Mouse (Mus musculus) ovary, postnatal 14 days (tissue): ENCODE data around the gene AU015836.
"Not testable (repeated sequence)": the region's sequence is repeated elsewhere in the genome, so short reads cannot be mapped to it uniquely, and the experiment has no call there.

Experiments used
- DNase-seq: peaks from one replicate; pipeline ENCODE4 v3.0.0; 2022; ENCODE audit warnings: low spot score

The AU015836 gene

GRCm38 (mm10) chrX:93968444-93968843, at the start of gene AU015836:
Gene AU015836 (plus strand): TSS chrX:93968659.
- DNase-seq: no peak

- DNase-seq: no peak
Measured at GRCm38 (mm10) chrX:93919017-93919416, 49.4 kb upstream of the AU015836 start.

- DNase-seq: no peak
Measured at GRCm38 (mm10) chrX:93928379-93928778, 40.1 kb upstream of the AU015836 start.

- no peak for DNase-seq
Measured at GRCm38 (mm10) chrX:93928794-93929193, 39.7 kb upstream of the AU015836 start.

- DNase-seq: no peak
Measured at GRCm38 (mm10) chrX:93931694-93932093, 36.8 kb upstream of the AU015836 start.

GRCm38 (mm10) chrX:93956727-93957126, 11.7 kb upstream of the AU015836 start:
- DNase-seq: peak; percentile 7

- no peak for DNase-seq
Measured at GRCm38 (mm10) chrX:93958502-93958901, 10.0 kb upstream of the AU015836 start.

GRCm38 (mm10) chrX:93980341-93980740, 11.9 kb downstream of the AU015836 start:
- DNase-seq: no peak

- no peak for DNase-seq
Measured at GRCm38 (mm10) chrX:93982193-93982592, 13.7 kb downstream of the AU015836 start.

GRCm38 (mm10) chrX:93985096-93985495, 16.6 kb downstream of the AU015836 start:
- DNase-seq: not testable (repeated sequence)

GRCm38 (mm10) chrX:94006991-94007390, 38.5 kb downstream of the AU015836 start:
- DNase-seq: no peak

- no peak for DNase-seq
Measured at GRCm38 (mm10) chrX:94009442-94009841, 41.0 kb downstream of the AU015836 start.

GRCm38 (mm10) chrX:94011656-94012173, 43.3 kb downstream of the AU015836 start:
- no peak for DNase-seq

GRCm38 (mm10) chrX:94012479-94013167, 44.2 kb downstream of the AU015836 start:
- peak; percentile 14 for DNase-seq

GRCm38 (mm10) chrX:94016891-94017290, 48.4 kb downstream of the AU015836 start:
- no peak for DNase-seq

GRCm38 (mm10) chrX:94022264-94022874, 53.9 kb downstream of the AU015836 start:
- no peak for DNase-seq
